Mouse (Mus musculus) layer of hippocampus, adult 18-20 months (tissue): Measurements from ENCODE around the gene Tectb. TPM values are rescaled to one million over a fixed set of nuclear protein-coding genes. Genes with fewer than 3 reads are reported as not detected.

Experiments used
- microRNA-seq, 2 experiments: library from miRNA; unstranded; fragments of <30 nt; microRNA quantifications; one replicate each; pipeline ENCODE4 v1.2.0; 2021
- total RNA-seq, 2 experiments: library from RNA; stranded (reverse); gene quantifications; 2 replicates each; pipeline ENCODE4 v1.2.3; 2021

The Tectb gene
- total RNA-seq, 2 experiments from 2014 or later = 0.47 TPM; not detected in 1

Small RNAs within 50 kb of the gene (microRNA-seq; reads per million reads assigned to microRNA genes)
- gene Mir6715 = 2.5 to 2.7 reads per million in 2 experiments

Other genes starting within 250 kb of the Tectb start
- 10 to 100 TPM; 42.5 to 43.4 TPM for gene Gpam, start 53.5 kb upstream of the Tectb start, total RNA-seq
- gene Gucy2g, start 60.5 kb downstream of the Tectb start, total RNA-seq = under 1 TPM; 0.89 to 0.99 TPM
- gene Acsl5, start 71.2 kb downstream of the Tectb start, total RNA-seq = 10 to 100 TPM; 34.4 to 34.9 TPM
- 10 to 100 TPM; 25.1 to 27.0 TPM for gene Zdhhc6, start 135.3 kb downstream of the Tectb start, total RNA-seq
- 10 to 100 TPM; 60.2 to 60.5 TPM for gene Vti1a, start 135.6 kb downstream of the Tectb start, total RNA-seq